Mouse (Mus musculus): Measurements from ENCODE around the gene Zfp661. TPM values are rescaled to one million over a fixed set of nuclear protein-coding genes. Genes with fewer than 3 reads are reported as not detected.

Zfp661 gene
- total RNA-seq (2021), result 1 to 10 TPM; 7.8 to 8.6 TPM
- long read RNA-seq, experiment 1, partial matches to known transcripts, result 5 of 9 reads
- long read RNA-seq, experiment 1, other reads (novel, unspliced or antisense), result 1 of 9 reads
- long read RNA-seq, experiment 2, partial matches to known transcripts, result 2 of 7 reads
- long read RNA-seq, experiment 2, other reads (novel, unspliced or antisense), result 1 of 7 reads

GRCm38 (mm10) chr2:127586694-127587513 is at the start of gene Zfp661, which contains the start of gene Mrps5:
TSS of gene Zfp661 (minus strand) at chr2:127587094.
TSS of gene Mrps5 (plus strand) at chr2:127587222.
- peak within 1 kb of the TSS; percentile 79 for H3K4me3 ChIP-seq
- H3K27ac ChIP-seq, result peak within 1 kb of the TSS; percentile 100
- peak; percentile 48 for TF ChIP-seq CTCF (conservative IDR thresholded peaks at IDR 0.05)
- peak; percentile 77 for DNase-seq (ENCODE audit: low spot score in 2 of 2)

GRCm38 (mm10) chr2:127635581-127635980 is 48.7 kb upstream of the Zfp661 start:
- no peak overlapping the region for H3K4me3 ChIP-seq
- DNase-seq (ENCODE audit: low spot score in 2 of 2), result no peak
- no peak for TF ChIP-seq CTCF (conservative IDR thresholded peaks at IDR 0.05)
- H3K27ac ChIP-seq, result no peak overlapping the region

DNA sequence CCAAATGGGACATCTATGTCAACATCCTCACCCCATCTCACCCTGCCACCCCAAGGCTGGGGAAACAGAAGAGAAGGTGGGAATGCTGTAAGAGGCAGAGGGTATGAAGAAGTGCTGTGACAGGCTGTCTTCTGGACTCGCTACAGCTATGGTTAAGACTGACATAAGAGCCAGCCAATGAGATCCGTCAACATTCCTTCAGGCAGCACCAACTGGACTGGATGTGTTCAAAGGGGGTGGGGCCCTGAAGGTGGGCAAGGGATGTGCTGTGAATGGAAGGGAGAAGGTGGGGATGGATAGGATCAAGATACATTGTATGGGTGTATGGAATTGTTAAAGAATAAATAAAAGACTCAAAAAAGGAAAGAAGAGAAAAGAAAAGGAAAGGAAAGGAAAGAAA is 45.7 kb upstream of the Zfp661 start:
- H3K4me3 ChIP-seq, result no peak overlapping the region
- TF ChIP-seq CTCF (conservative IDR thresholded peaks at IDR 0.05), result no peak
- no peak for DNase-seq (ENCODE audit: low spot score in 2 of 2)
- H3K27ac ChIP-seq, result no peak overlapping the region

DNA sequence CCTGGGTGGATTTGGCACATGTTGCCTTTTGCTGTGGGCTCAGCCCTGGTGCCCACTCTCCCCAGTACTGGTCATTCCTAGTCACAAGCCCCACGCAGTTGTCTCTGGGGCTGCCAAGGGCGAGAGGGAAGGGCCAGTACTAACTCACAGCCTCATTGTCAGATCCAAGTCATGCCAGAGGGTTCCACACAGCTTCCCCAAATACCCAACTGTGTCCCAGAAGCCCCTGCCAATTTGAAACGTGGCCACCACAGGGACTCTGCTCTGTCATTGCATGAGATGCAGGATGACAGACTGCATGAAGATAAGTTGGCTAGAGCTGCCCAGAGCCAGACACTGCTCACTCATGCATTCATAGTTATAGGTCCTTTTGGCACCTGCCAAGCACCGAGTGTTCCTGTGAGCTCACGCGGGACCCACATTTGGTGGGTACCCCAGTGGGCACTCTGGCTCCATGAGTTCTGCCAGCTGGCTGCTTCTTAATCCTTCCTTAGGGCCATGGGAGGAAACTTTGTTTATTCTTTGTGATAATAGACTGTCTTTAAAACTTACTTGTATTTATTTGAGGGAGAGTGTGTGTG is 41.2 kb upstream of the Zfp661 start:
- H3K27ac ChIP-seq, result peak overlapping the region; percentile 74
- no peak for DNase-seq (ENCODE audit: low spot score in 2 of 2)
- TF ChIP-seq CTCF (conservative IDR thresholded peaks at IDR 0.05), result no peak
- H3K4me3 ChIP-seq, result no peak overlapping the region

- H3K27ac ChIP-seq, result peak overlapping the region; percentile 74
- DNase-seq (ENCODE audit: low spot score in 2 of 2), result peak; percentile 14 to 46
- H3K4me3 ChIP-seq, result no peak overlapping the region
- TF ChIP-seq CTCF (conservative IDR thresholded peaks at IDR 0.05), result no peak
These were observed 40.5 kb upstream of the Zfp661 start for GRCm38 (mm10) chr2:127627354-127627753.

- DNase-seq (ENCODE audit: low spot score in 2 of 2), result no peak
- no peak overlapping the region for H3K4me3 ChIP-seq
- peak overlapping the region; percentile 72; the same call in 1 of the 2 replicates for H3K27ac ChIP-seq
- no peak for TF ChIP-seq CTCF (conservative IDR thresholded peaks at IDR 0.05)
These were observed 38.8 kb upstream of the Zfp661 start for GRCm38 (mm10) chr2:127625659-127626058.

GRCm38 (mm10) chr2:127624786-127625185 is 37.9 kb upstream of the Zfp661 start:
- no peak for TF ChIP-seq CTCF (conservative IDR thresholded peaks at IDR 0.05)
- H3K4me3 ChIP-seq, result no peak overlapping the region
- DNase-seq (ENCODE audit: low spot score in 2 of 2), result no peak
- no peak overlapping the region; the same call in 1 of the 2 replicates for H3K27ac ChIP-seq

DNA sequence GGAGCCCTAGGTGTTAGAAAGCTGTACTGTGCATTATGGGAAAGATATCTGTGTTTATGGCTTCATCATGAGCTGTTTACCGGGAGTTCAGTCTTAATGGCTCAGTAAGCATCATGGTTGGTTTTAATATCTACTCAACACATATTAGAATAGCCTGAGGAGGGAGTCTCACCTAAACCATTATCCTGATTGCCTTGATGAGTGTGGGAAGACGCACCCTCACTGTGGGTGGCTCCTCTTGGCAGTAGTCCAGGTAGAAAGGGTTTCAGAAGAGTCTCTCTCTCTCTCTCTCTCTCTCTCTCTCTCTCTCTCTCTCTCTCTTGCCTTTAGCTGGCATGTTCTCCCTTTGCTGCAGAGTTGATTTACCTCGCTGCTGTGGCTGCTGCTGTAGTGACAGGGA is 35.2 kb upstream of the Zfp661 start:
- DNase-seq (ENCODE audit: low spot score in 2 of 2), result no peak
- H3K27ac ChIP-seq, result no peak overlapping the region
- H3K4me3 ChIP-seq, result no peak overlapping the region
- TF ChIP-seq CTCF (conservative IDR thresholded peaks at IDR 0.05), result no peak

DNA sequence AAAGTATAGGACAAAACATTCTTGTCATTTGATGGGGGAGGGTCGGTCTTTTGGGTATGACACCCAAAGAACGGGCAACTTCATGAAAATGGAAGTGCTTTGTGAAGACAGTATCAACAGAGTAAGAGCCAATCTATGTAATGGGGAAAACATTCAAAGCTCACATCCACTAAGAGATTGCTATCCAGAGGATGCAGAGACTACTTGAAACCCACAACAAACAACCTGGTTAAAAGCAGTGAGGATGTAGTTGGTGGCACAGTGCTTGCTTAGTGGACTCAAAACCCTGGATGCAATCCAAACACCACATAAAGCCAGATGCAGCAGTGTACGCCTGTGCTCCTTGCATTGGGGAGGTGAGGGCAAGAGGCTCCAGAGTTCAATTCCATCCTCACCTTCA is 32.4 kb upstream of the Zfp661 start:
- no peak for TF ChIP-seq CTCF (conservative IDR thresholded peaks at IDR 0.05)
- no peak for DNase-seq (ENCODE audit: low spot score in 2 of 2)
- no peak overlapping the region for H3K27ac ChIP-seq

DNA sequence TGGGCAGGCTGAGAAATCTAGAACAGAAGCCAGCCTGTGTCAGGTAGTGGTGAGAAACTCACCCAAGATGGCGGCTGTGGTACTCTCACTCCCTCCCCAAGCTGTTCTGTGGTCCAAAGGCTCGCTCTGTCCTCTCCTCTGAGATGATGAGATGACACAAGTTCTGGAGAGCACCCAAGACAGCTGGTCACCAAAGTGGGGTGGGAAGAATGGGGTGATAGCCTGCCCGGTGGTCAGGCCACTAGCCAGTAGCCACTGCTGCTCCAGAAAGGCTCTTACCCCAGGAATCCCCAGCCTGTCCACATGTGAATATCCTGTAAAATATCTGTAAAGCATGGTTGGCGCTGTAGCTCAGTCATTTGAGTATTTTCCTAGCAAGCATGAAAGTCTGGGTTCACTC is 25.4 kb upstream of the Zfp661 start:
- Histone ChIP-seq H3K27ac (peak overlapping the region; percentile 85), H3K4me3 (no peak overlapping the region)
- no peak for DNase-seq (ENCODE audit: low spot score in 2 of 2)
- TF ChIP-seq CTCF (conservative IDR thresholded peaks at IDR 0.05), result no peak

More for the DNA sequence above, 32.4 kb upstream of the Zfp661 start:
- no peak overlapping the region for H3K4me3 ChIP-seq

DNA sequence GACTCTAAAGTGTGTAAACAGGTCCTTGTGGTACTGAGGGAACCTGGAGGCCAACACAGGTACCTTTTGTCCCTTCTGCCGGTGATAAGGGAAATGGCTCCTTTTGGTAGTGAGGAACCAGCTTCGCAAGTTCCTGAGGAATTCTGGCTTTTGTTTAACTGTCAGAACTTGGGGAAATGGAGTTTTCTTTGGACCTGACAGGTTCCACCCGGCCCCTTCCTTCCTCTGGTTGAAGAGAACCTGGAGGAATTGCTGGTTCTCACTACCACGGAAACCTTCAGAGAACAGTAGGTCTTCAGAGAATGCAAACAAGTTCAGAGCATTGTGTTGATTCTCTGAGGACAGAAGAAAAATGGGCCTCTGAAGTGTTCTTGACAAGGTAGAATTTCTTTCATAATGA is 24.5 kb upstream of the Zfp661 start:
- no peak for TF ChIP-seq CTCF (conservative IDR thresholded peaks at IDR 0.05)
- DNase-seq (ENCODE audit: low spot score in 2 of 2), result no peak
- Histone ChIP-seq H3K4me3 (no peak overlapping the region), H3K27ac (peak overlapping the region; percentile 85)

GRCm38 (mm10) chr2:127608986-127609385 is 22.1 kb upstream of the Zfp661 start:
- H3K27ac ChIP-seq, result peak overlapping the region; percentile 85
- DNase-seq (ENCODE audit: low spot score in 2 of 2), result no peak
- TF ChIP-seq CTCF (conservative IDR thresholded peaks at IDR 0.05), result no peak
- no peak overlapping the region for H3K4me3 ChIP-seq

GRCm38 (mm10) chr2:127608234-127608633 is 21.3 kb upstream of the Zfp661 start:
- peak overlapping the region; percentile 85 for H3K27ac ChIP-seq
- DNase-seq (ENCODE audit: low spot score in 2 of 2), result peak; percentile 45 to 53
- H3K4me3 ChIP-seq, result no peak overlapping the region
- TF ChIP-seq CTCF (conservative IDR thresholded peaks at IDR 0.05), result peak; percentile 82

All from layer of hippocampus, adult 2 months (tissue).